Mouse (Mus musculus) right cerebral cortex, postnatal 25 days (tissue): Measurements from ENCODE around the gene Zfand3.

Source experiments
- DNase-seq: peaks from one replicate; pipeline ENCODE4 v3.0.0; 2022

Zfand3 gene

GRCm38 (mm10) chr17:30111556-30111955 is 107.0 kb downstream of the Zfand3 start:
- DNase-seq = no peak

DNA sequence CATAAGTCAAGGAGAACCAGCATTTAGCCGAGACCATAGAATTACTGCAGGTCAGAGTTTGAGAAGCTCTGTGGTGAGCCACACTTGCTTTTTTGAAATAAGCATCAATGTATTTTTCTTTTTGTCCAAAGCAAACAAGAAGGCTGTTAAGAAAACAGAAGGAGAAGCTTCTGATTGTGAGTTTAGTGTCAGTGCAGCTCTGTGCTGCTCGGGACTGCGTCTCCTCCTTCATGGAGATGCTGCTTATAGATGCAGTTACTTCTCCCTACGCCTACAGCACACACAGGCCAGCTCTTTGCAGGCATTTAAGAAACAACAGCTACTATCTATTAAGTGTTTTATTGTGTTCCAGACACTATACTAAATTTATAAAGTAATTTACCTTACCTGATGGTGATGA is 107.5 kb downstream of the Zfand3 start:
- no peak for DNase-seq

GRCm38 (mm10) chr17:30112555-30113305 is 108.2 kb downstream of the Zfand3 start:
- DNase-seq = no peak

DNA sequence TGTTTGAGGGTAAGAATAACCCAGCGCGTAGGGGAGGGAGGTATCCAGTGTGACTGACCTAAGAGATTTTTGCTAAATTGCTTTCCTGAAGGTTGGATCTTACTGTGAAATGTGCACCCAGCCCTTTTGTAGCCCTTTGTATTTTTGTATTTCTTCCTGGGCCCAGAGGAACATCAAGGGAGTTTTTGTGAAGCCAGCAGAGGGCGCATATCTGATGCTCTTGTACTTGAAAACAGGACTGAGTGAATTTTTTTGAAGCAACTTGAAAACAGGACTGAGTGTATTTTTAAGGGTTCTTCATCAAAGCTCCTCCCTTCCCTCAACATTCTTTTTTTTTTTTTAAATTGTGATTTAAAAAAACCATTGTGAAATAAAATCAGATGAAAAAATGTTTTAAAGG is 110.2 kb downstream of the Zfand3 start:
- no peak for DNase-seq

DNA sequence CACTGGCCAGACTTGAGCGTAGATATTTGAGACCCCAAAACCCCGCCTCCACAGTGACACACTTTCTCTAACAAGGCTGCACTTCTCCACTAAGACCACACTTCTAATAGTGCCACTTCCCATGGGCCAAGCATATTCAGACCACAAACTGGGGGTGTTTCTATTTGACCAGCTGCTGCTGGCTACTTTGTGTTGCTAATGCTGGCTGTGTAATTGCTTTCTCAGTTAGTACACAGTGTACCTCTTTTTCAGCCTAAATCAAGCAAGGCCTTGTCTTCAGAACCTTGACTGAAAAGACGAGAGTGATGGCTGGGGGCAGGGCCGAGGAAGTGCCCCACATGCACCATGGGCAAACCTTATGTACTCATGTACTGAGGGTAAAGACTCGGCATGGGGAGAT is 111.7 kb downstream of the Zfand3 start:
- no peak for DNase-seq

DNA sequence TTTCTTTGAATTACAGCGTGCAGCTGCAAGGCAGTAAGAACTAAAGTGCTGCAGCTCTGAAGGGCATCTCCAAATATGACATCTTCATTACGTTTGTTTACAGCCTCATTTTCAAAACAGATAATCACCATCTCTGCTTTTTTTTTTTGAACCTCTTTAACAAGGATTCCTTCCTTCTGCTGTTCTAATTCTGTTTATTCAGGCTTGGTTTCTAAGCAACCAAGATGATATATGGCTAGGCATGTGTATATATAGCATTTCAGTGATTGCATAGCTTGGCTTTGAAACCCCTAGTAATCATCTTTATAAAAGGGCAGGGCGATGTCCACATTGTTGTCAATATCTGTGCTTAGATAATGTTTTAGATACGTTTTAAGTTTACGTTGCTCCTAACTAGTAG is 113.5 kb downstream of the Zfand3 start:
- DNase-seq = no peak

DNA sequence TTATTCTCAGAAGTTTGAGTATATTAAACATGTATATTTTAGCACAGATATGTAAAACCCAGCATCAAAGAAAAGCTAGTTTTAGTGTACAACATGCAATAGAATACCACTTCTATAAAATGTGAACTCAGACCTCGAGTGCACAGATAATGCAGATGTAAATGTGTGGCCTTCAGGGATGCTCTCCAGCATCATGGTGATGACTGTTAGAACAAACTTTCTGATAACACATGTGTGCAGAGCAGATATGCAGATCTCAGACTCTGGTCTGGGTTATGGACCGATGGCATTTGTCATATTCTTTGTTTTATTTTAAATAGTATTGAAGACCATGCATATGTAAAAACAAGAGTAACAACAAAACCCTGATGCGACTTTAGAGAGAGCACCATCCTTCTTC is 117.7 kb downstream of the Zfand3 start:
- DNase-seq = no peak

- no peak for DNase-seq
Observed at GRCm38 (mm10) chr17:30128456-30128855, 123.9 kb downstream of the Zfand3 start.

GRCm38 (mm10) chr17:30129220-30129619 is 124.7 kb downstream of the Zfand3 start:
- DNase-seq = no peak

DNA sequence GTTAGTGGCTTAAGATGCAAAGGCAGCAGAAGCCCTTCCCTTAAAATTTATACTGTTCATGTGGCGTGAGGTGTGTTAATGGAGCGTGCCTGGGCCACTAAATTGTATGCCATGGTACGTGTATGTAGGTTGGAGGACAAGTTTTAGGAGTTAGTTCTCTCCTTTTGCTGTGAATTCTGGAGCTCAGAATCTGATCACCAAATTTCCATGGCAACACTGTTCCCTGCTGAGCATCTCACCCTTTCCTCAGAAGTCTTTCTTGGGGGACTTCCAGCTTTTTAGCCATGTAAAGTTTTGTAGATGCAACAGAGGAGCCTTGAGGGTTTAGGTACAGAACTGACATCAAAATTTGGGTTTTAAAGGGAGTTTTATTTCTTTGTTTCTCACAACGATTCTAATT is 125.8 kb downstream of the Zfand3 start:
- no peak for DNase-seq

DNA sequence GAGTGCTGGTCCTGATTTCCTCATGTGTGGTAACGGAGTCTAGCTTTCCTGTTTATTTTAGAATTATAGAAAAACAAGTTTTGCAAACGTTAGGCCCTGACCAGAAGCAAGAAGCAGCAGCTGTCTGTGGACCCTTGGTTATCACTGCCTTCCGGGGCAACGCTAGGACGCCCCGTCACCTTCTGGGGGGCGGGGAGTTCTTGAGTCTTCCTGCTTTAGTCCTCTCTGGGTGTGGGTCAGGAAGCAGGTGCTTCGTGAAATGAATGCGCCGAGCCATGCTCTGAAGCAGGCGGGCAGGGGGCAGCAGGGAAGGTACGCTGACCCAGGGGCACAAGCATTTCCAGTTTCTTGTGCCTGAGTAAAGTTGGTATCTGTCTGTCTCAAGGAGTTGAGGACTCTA is 129.1 kb downstream of the Zfand3 start:
- DNase-seq = no peak

GRCm38 (mm10) chr17:30134955-30135735 is 130.6 kb downstream of the Zfand3 start:
- no peak for DNase-seq

DNA sequence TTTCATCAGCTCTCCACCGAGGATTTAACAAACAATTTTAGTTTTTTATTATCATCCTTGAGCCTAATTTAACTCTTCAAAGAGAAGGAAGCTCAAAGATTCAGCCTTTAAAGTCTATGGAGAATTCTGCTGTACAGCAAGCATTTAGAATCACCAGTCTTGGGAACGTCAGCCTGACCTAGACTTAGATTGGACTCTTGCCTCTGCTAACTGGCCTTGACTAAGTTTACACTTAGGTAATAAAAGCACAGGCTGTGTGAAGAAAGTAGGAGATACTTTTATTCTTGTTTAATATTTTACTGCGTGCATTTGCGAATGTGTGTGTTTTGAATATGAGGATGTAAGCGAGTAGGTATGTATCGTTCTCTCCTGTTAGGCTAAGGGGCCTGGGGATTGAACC is 131.4 kb downstream of the Zfand3 start:
- DNase-seq = no peak

DNA sequence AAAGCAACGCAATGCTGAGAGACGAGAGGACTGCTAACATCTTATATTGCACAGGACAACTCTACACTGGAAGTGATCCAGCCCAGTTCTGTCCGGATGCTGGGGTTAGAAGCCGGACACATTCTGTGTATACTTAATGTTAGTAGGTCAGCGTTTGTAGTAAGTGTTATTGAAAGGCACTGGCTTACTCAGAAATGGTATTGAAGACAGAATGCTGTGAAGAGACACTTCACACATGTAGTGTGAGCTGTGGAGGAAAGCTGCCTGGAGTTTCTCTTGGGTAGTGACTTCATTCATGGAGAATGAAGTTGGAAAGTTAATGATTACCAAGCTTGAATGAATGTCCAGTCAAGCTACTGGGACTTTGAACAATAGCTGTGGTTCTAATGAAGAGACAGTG is 132.2 kb downstream of the Zfand3 start:
- DNase-seq = no peak

DNA sequence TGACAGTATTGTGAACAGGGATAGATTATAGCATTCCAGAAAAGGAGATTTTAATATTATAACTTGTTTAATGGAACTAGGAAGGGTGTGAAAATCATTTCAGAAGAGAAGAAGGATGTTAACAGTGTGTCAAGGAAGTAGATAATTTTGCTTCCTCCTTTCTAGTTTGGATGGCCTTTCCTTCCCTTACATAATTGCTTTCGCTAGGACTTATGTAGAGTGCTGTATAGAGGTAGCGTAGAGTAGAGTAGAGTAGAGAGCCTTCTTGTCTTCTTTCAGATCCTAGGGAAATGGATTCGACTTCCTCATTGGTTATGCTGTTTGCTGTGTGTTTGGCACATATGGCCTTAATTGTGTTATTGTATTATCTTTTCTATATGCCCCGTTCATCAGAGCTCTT is 132.6 kb downstream of the Zfand3 start:
- DNase-seq = no peak

GRCm38 (mm10) chr17:30144114-30144513 is 139.6 kb downstream of the Zfand3 start:
- no peak for DNase-seq

DNA sequence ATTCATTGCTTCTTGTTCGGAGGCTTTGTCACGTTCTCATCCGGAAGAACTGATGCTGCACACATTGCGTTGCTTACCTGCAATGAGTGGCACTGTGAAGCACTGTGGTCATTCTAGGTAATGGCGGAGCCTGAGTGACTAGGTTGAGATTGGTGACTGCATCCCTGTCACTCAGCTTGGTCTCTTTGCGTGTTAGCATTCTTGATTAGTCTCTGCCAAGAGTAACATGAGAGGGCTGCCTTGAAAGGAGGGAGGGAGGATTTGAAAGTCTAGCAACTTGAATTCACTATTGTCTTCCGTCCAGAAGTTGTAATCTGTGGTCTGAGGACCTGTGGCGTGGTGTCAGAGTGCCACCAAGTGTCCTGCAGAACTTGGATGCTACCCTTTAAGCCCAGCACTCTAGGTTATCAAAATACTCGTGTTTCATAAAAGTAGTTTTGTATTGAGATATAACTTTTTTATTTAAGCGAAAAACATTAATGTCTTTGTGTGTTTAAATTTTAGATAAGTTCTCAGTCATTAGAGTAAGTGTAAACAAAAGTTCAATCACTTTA is 141.1 kb downstream of the Zfand3 start:
- DNase-seq = no peak

- no peak for DNase-seq
Observed at GRCm38 (mm10) chr17:30146555-30146954, 142.0 kb downstream of the Zfand3 start.

DNA sequence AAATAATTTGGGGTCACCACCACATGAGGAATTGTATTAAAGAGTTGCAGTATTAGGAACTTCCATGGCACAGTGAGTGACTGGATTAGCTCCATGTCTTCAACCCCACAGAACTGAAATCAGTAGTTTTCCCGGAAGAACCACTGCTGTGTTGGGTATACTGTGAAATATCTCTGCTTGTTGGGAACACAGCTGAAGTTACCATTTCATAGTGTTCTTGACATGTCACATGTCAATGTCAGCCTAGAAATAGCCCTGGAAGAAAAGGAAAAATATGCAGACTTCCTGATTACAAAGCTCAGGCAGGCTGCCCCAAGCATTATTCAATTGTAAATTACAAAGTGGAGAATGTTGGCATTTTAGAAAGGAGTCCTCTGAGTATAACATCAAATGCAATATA is 143.4 kb downstream of the Zfand3 start:
- DNase-seq = no peak

- no peak for DNase-seq
Observed at GRCm38 (mm10) chr17:30148320-30148719, 143.8 kb downstream of the Zfand3 start.

DNA sequence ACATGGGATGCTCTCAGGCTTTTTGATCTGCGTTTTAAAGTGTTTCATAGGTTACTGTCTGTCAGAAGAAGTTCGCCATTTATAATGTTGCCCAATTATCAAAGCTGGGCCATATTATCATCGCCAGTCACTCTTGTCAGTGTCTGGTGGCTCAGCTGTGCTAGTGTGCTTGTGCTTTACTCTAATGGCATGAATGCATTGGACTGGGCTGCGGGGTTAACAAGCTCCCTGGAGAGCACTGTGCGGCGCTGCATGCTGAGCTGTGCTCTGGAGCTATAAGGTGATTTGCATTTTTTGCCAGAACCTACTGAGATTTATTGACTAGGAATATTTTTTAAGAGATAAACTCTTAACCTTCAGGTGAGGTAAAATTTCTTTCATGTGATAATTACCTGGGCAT is 145.4 kb downstream of the Zfand3 start:
- DNase-seq = no peak

GRCm38 (mm10) chr17:30154144-30154543 is 149.6 kb downstream of the Zfand3 start:
- DNase-seq = no peak

DNA sequence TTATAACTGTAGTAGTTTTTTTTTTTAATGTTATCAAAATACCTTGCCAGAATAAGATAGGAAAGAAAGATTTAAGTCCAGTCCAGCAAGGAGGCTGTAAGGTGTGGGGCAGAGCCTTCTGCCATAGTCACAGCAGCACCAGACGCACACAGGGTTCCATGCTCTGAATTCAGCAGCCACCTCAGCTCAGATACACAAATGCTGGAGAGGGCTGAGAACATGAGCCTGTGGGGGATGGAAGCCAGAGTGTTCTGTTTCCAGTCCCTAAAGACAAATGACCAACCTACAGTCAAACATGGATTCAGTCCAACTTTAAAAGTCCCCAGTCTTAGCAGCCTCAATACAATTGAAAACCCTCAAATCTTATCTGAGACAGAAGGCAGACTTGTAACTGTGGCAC is 150.3 kb downstream of the Zfand3 start:
- DNase-seq = no peak

DNA sequence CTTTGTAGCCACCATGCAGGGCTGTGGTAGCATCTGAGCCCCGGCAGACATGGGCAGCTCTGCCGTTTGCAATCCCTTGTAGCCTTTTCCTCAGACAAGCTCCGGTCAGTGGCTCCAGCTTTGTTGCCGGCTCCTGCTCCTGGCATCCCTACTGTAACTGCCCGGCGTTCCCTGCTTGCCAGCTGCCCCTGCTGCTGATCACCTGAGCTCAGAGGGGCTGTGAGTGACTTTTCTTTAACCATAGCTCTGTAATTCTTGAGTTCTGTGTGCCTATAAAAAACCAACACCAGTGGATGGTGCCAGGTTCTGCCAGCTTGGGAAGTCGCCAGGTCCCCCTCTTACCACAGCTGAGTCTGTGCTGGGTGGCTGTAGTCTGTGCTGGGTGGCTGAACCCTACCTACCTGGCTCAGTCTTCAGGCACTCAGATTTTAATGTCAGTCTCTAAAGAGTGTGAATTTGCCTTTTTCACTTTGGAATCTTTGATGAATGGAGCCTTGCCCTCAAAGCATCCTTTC is 150.9 kb downstream of the Zfand3 start:
- no peak for DNase-seq
